Mouse (Mus musculus) CH12.LX (cell line): ENCODE results near the gene Hsd17b2. TPM values are rescaled to one million over a fixed set of nuclear protein-coding genes. Genes with fewer than 3 reads are reported as not detected.

Experiments
- DNase-seq: peaks from one replicate; pipeline ENCODE4 v3.0.0-alpha.2; 2013; ENCODE audit errors: extremely low read depth
- H3K27ac ChIP-seq: 2 replicates; pipeline ENCODE4 v1.5.1; 2012; ENCODE audit warnings: low read depth, mild to moderate bottlenecking, control low read depth, moderate library complexity; ENCODE audit not compliant: insufficient read depth
- H3K27me3 ChIP-seq: replicated peaks from 2 replicates; pipeline ENCODE3; 2012; ENCODE audit warnings: inconsistent platforms
- H3K36me3 ChIP-seq, 2 experiments: replicated peaks in 1 of 2; 2 replicates each; pipeline versions ENCODE3 to v1.6.1; 2012; ENCODE audit warnings: inconsistent platforms in 1 of 2, low read length in 1 of 2, mild to moderate bottlenecking in 1 of 2, mixed read lengths in 1 of 2, moderate library complexity in 1 of 2; ENCODE audit not compliant: control insufficient read depth in 1 of 2, insufficient read depth in 1 of 2
- H3K4me1 ChIP-seq, 2 experiments: 2 replicates each; pipeline ENCODE4 v1.6.1; 2012; ENCODE audit warnings: inconsistent platforms in 1 of 2, moderate library complexity in 1 of 2; ENCODE audit not compliant: insufficient read depth in 2 of 2, control insufficient read depth in 1 of 2
- H3K4me2 ChIP-seq: 2 replicates; pipeline ENCODE4 v1.6.1; 2012; ENCODE audit warnings: low read depth, mild to moderate bottlenecking, control low read depth; ENCODE audit not compliant: poor library complexity, insufficient read depth, severe bottlenecking
- H3K4me3 ChIP-seq, 3 experiments: fragments of 150-350 bp in 1 of 3; sonication (generic) in 1 of 3; replicated peaks in 1 of 3; 2 replicates each; pipeline versions ENCODE3 to v1.5.1; 2011 to 2012; ENCODE audit warnings: low read depth in 2 of 3, low read length in 2 of 3, mild to moderate bottlenecking in 2 of 3, moderate library complexity in 2 of 3, control low read depth in 1 of 3, improper control_type of control experiment in 1 of 3, inconsistent platforms in 1 of 3, mixed read lengths in 1 of 3; ENCODE audit not compliant: poor library complexity in 1 of 3
- H3K79me2 ChIP-seq: replicated peaks from 2 replicates; pipeline ENCODE4 v1.6.1; 2012; ENCODE audit warnings: mild to moderate bottlenecking, moderate library complexity; ENCODE audit not compliant: control insufficient read depth, poor library complexity, insufficient read depth, severe bottlenecking; ENCODE audit errors: extremely low read depth
- H3K9ac ChIP-seq: 2 replicates; pipeline ENCODE4 v1.6.1; 2012; ENCODE audit warnings: low read depth, mild to moderate bottlenecking, control low read depth, moderate library complexity; ENCODE audit not compliant: insufficient read depth
- H3K9me3 ChIP-seq: replicated peaks from 2 replicates; pipeline ENCODE3; 2012; ENCODE audit warnings: low read length, inconsistent platforms, mixed read lengths
- BHLHE40 ChIP-seq: IDR thresholded peaks from 2 replicates; pipeline ENCODE4 v1.6.1; 2011; ENCODE audit warnings: mild to moderate bottlenecking, low read depth, low read length, improper control_type of control experiment
- CHD1 ChIP-seq: IDR thresholded peaks from 2 replicates; pipeline ENCODE4 v1.6.1; 2012; ENCODE audit warnings: low read depth, low read length, improper control_type of control experiment, inconsistent platforms
- CHD2 ChIP-seq: IDR thresholded peaks from 2 replicates; pipeline ENCODE4 v1.6.1; 2011; ENCODE audit warnings: low read length, improper control_type of control experiment
- CTCF ChIP-seq, 2 experiments: IDR thresholded peaks in 1 of 2; conservative IDR thresholded peaks in 1 of 2; 2 replicates each; pipeline ENCODE4 v1.5.1; 2011 to 2012; ENCODE audit warnings: low read depth in 2 of 2, low read length in 2 of 2, improper control_type of control experiment in 1 of 2, inconsistent platforms in 1 of 2, mild to moderate bottlenecking in 1 of 2, moderate library complexity in 1 of 2
- E2F4 ChIP-seq: IDR thresholded peaks from 2 replicates; pipeline ENCODE4 v1.6.1; 2011; ENCODE audit warnings: low read depth, low read length, improper control_type of control experiment; ENCODE audit not compliant: insufficient replicate concordance
- ELF1 ChIP-seq: IDR thresholded peaks from 2 replicates; pipeline ENCODE4 v1.6.1; 2014; ENCODE audit warnings: low read depth, mild to moderate bottlenecking, inconsistent platforms, low read length, improper control_type of control experiment
- EP300 ChIP-seq: IDR thresholded peaks from 2 replicates; pipeline ENCODE4 v1.6.1; 2011; ENCODE audit warnings: low read length, improper control_type of control experiment
- ETS1 ChIP-seq: conservative IDR thresholded peaks from 2 replicates; pipeline ENCODE4 v1.6.1; 2012; ENCODE audit warnings: low read depth, mild to moderate bottlenecking, inconsistent platforms, low read length, improper control_type of control experiment, moderate library complexity
- GABPA ChIP-seq: IDR thresholded peaks from 2 replicates; pipeline ENCODE4 v1.6.1; 2012; ENCODE audit warnings: low read depth, low read length, improper control_type of control experiment, inconsistent platforms; ENCODE audit not compliant: insufficient replicate concordance
- HCFC1 ChIP-seq: IDR thresholded peaks from 2 replicates; pipeline ENCODE4 v1.6.1; 2012; ENCODE audit warnings: low read depth, mild to moderate bottlenecking, inconsistent platforms, low read length, improper control_type of control experiment
- IRF4 ChIP-seq: IDR thresholded peaks from 2 replicates; pipeline ENCODE4 v1.6.1; 2014; ENCODE audit warnings: low read depth, mild to moderate bottlenecking, inconsistent platforms, low read length, improper control_type of control experiment
- JUN ChIP-seq: IDR thresholded peaks from 2 replicates; pipeline ENCODE4 v1.6.1; 2011; ENCODE audit warnings: low read depth, mild to moderate bottlenecking, low read length, improper control_type of control experiment, moderate library complexity; ENCODE audit not compliant: insufficient read depth
- JUND ChIP-seq: conservative IDR thresholded peaks from 2 replicates; pipeline ENCODE4 v1.6.1; 2011; ENCODE audit warnings: low read depth, low read length, improper control_type of control experiment
- KAT2A ChIP-seq: IDR thresholded peaks from 2 replicates; pipeline ENCODE4 v1.6.1; 2012; ENCODE audit warnings: low read length, improper control_type of control experiment, inconsistent platforms; ENCODE audit not compliant: insufficient replicate concordance
- MAFK ChIP-seq: IDR thresholded peaks from 2 replicates; pipeline ENCODE4 v1.6.1; 2011; ENCODE audit warnings: low read length, improper control_type of control experiment; ENCODE audit not compliant: insufficient replicate concordance
- MAX ChIP-seq: IDR thresholded peaks from 2 replicates; pipeline ENCODE4 v1.6.1; 2011; ENCODE audit warnings: low read length, improper control_type of control experiment
- MAZ ChIP-seq: IDR thresholded peaks from 2 replicates; pipeline ENCODE4 v1.6.1; 2012; ENCODE audit warnings: low read depth, mild to moderate bottlenecking, inconsistent platforms, low read length, improper control_type of control experiment, moderate library complexity
- MEF2A ChIP-seq: IDR thresholded peaks from 2 replicates; pipeline ENCODE4 v1.6.1; 2014; ENCODE audit warnings: low read depth, mild to moderate bottlenecking, inconsistent platforms, low read length, improper control_type of control experiment, borderline replicate concordance
- MXI1 ChIP-seq: IDR thresholded peaks from 2 replicates; pipeline ENCODE4 v1.6.1; 2011; ENCODE audit warnings: mild to moderate bottlenecking, low read depth, low read length, improper control_type of control experiment
- MYC ChIP-seq: IDR thresholded peaks from 2 replicates; pipeline ENCODE4 v1.6.1; 2011; ENCODE audit warnings: low read depth, mild to moderate bottlenecking, improper control_type of control experiment, low read length
- NELFE ChIP-seq: IDR thresholded peaks from 2 replicates; pipeline ENCODE4 v1.6.1; 2011; ENCODE audit warnings: low read depth, low read length, improper control_type of control experiment
- NRF1 ChIP-seq: IDR thresholded peaks from 2 replicates; pipeline ENCODE4 v1.6.1; 2014; ENCODE audit warnings: low read depth, mild to moderate bottlenecking, inconsistent platforms, low read length, improper control_type of control experiment, moderate library complexity
- PAX5 ChIP-seq: IDR thresholded peaks from 2 replicates; pipeline ENCODE4 v1.6.1; 2012; ENCODE audit warnings: low read length, inconsistent platforms, mixed read lengths
- POLR2A ChIP-seq: IDR thresholded peaks from 2 replicates; pipeline ENCODE4 v1.6.1; 2011; ENCODE audit warnings: low read depth, mild to moderate bottlenecking, improper control_type of control experiment, low read length
- POLR2AphosphoS2 ChIP-seq: IDR thresholded peaks from 2 replicates; pipeline ENCODE4 v1.6.1; 2011; ENCODE audit warnings: low read depth, low read length, improper control_type of control experiment
- RAD21 ChIP-seq: IDR thresholded peaks from 2 replicates; pipeline ENCODE4 v1.6.1; 2011; ENCODE audit warnings: low read depth, mild to moderate bottlenecking, low read length, improper control_type of control experiment, moderate library complexity
- RCOR1 ChIP-seq: conservative IDR thresholded peaks from 2 replicates; pipeline ENCODE4 v1.6.1; 2012; ENCODE audit warnings: low read depth, mild to moderate bottlenecking, inconsistent platforms, low read length, improper control_type of control experiment
- SIN3A ChIP-seq: IDR thresholded peaks from 2 replicates; pipeline ENCODE4 v1.6.1; 2012; ENCODE audit warnings: low read length, improper control_type of control experiment, inconsistent platforms
- SMC3 ChIP-seq: IDR thresholded peaks from 2 replicates; pipeline ENCODE4 v1.6.1; 2011; ENCODE audit warnings: low read depth, low read length, improper control_type of control experiment
- TBP ChIP-seq: conservative IDR thresholded peaks from 2 replicates; pipeline ENCODE4 v1.6.1; 2011; ENCODE audit warnings: low read depth, low read length, improper control_type of control experiment
- TCF12 ChIP-seq: IDR thresholded peaks from 2 replicates; pipeline ENCODE4 v1.6.1; 2014; ENCODE audit warnings: low read depth, mild to moderate bottlenecking, inconsistent platforms, low read length, improper control_type of control experiment
- UBTF ChIP-seq: IDR thresholded peaks from 2 replicates; pipeline ENCODE4 v1.6.1; 2012; ENCODE audit warnings: low read depth, mild to moderate bottlenecking, inconsistent platforms, low read length, improper control_type of control experiment, moderate library complexity
- USF1 ChIP-seq: IDR thresholded peaks from 2 replicates; pipeline ENCODE4 v1.6.1; 2014; ENCODE audit warnings: low read depth, mild to moderate bottlenecking, inconsistent platforms, low read length, improper control_type of control experiment
- USF2 ChIP-seq: conservative IDR thresholded peaks from 2 replicates; pipeline ENCODE4 v1.6.1; 2011; ENCODE audit warnings: low read depth, low read length, improper control_type of control experiment
- ZC3H11A ChIP-seq: IDR thresholded peaks from 2 replicates; pipeline ENCODE4 v1.6.1; 2012; ENCODE audit warnings: low read depth, mild to moderate bottlenecking, inconsistent platforms, low read length, improper control_type of control experiment
- ZKSCAN1 ChIP-seq: IDR thresholded peaks from 2 replicates; pipeline ENCODE4 v1.6.1; 2012; ENCODE audit warnings: low read depth, inconsistent platforms, low read length, improper control_type of control experiment, borderline replicate concordance
- ZMIZ1 ChIP-seq: IDR thresholded peaks from 2 replicates; pipeline ENCODE4 v1.6.1; 2012; ENCODE audit warnings: low read depth, mild to moderate bottlenecking, inconsistent platforms, low read length, improper control_type of control experiment
- ZNF384 ChIP-seq: IDR thresholded peaks from 2 replicates; pipeline ENCODE4 v1.6.1; 2012; ENCODE audit warnings: low read depth, low read length, improper control_type of control experiment, inconsistent platforms
- dilution Hi-C: fragments of 300-500 bp; cut with MboI; formaldehyde crosslinking; loops from 2 replicates; pipeline ENCODE4 v1.14.3; 2020; ENCODE audit warnings: low sequenced_read_pairs; ENCODE audit not compliant: extremely low pct_unique_long_range_greater_than_20kb, extremely low pct_ligation_motif_present
- in situ Hi-C: fragments of 300-500 bp; cut with MboI; formaldehyde crosslinking; loops from 3 replicates; pipeline ENCODE4 v1.14.3; 2019; ENCODE audit warnings: low sequenced_read_pairs, low pct_ligation_motif_present, low pct_unique_long_range_greater_than_20kb, mixed read lengths
- polyA plus RNA-seq: library from polyadenylated mRNA; unstranded; fragments of >175 nt; gene quantifications from 2 replicates; pipeline ENCODE4 v1.2.1, GENCODE M21; 2012; ENCODE audit warnings: low read depth; ENCODE audit not compliant: insufficient read length
- total RNA-seq, 2 experiments: library from RNA; depleted of rRNA; stranded (reverse); fragments of 300-350 nt in 1 of 2; fragments of >200 nt in 1 of 2; gene quantifications; 2 replicates each; pipeline ENCODE4 v1.2.3; 2012 to 2014

Gene Hsd17b2
- total and polyA plus RNA-seq, 3 experiments = not detected

DNA sequence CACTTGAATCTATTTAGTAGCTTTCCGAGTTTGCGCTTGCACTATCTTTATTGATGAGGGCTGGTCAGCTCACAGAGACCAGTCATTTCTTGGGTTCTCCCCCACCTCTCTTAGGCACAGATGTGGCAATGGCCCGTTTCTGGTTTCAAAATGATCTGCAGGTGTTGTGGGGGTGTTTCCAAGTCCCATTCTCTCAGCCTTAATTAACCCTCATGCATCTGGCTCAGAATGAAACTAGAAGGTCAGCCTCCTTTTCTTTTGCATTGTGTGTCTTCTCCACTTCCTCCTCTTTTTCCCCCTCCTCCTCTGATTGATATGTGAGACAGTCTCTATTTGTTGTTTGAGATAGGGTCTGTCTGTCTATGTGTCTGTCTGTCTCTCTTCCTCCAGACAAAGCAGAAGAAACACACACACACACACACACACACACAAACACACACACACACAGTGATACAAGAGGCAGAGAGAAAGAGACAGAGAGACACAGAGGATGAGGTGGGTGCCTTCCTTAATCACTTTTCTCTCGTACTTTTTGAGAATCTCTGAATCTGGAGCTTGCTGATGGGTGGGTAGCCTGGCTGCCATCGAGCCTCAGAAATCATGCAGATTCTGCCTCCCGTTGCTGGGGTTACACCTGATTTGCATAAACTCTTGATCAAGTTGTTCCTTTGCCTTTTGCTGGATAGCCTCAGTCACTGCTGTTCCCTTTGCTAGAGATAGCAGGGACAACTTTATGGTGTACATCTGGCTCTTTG, 79.8 kb downstream of the Hsd17b2 start:
- H3K9me3 ChIP-seq = no peaks in the 10 kb centered on the region
- TF ChIP-seq USF1 (no peak), HCFC1 (peak; percentile 18), POLR2AphosphoS2 (no peak), CTCF (conservative IDR thresholded peaks at IDR 0.05 in 1 of 2, IDR thresholded peaks at IDR 0.05 in 1 of 2; ENCODE audit: low read depth in 2 of 2, low read length in 2 of 2) (no peak), TCF12 (peak; percentile 100), EP300 (peak; percentile 98), SMC3 (0 out of 2 replicates have a peak, but pooled peaks have one; percentile 11), TBP (peak; percentile 74; the same call in 1 of the 2 replicates), JUND (peak; percentile 96), MAX (0 out of 2 replicates have a peak, but pooled peaks have one; percentile 43), GABPA (no peak), RCOR1 (peak; percentile 97), UBTF (no peak), ZC3H11A (no peak), ZNF384 (no peak), ELF1 (peak; percentile 71), NRF1 (peak; percentile 18; the same call in 1 of the 2 replicates), BHLHE40 (peak; percentile 88), ZKSCAN1 (no peak), ZMIZ1 (peak; percentile 43; the same call in 1 of the 2 replicates), MAFK (0 out of 2 replicates have a peak, but pooled peaks have one; percentile 30), E2F4 (no peak), MEF2A (peak; percentile 93), CHD1 (peak; percentile 88; the same call in 1 of the 2 replicates), ETS1 (peak; percentile 97), SIN3A (peak; percentile 82), JUN (peak; percentile 94), USF2 (no peak), CHD2 (peak; percentile 94), KAT2A (no peak), IRF4 (peak; percentile 98), MYC (0 out of 2 replicates have a peak, but pooled peaks have one; percentile 67), RAD21 (no peak; the same call in 1 of the 2 replicates), MXI1 (peak; percentile 44; the same call in 1 of the 2 replicates), MAZ (peak; percentile 91), PAX5 (no peak), NELFE (peak; percentile 31; the same call in 1 of the 2 replicates), POLR2A (peak; percentile 37; the same call in 1 of the 2 replicates)
- TF ChIP-seq, all 38 proteins: peak for 25
- Histone ChIP-seq H3K79me2 (no peaks in the 10 kb centered on the region; the same call in 1 of the 2 replicates), H3K4me3 (peak overlapping the region in 2 of 3 experiments; percentile 19 to 31), H3K4me1 (peaks cover 35 to 86% of the 10 kb centered on the region in 2 experiments), H3K9ac (peak overlapping the region; percentile 52), H3K27ac (peak overlapping the region; percentile 99), H3K36me3 (no peaks in the 10 kb centered on the region), H3K4me2 (peak overlapping the region; percentile 66), H3K27me3 (no peaks in the 10 kb centered on the region)
- dilution Hi-C loops = no loop called here
- peak; percentile 96 for DNase-seq
- in situ Hi-C loops = no loop called here
